Mouse (Mus musculus): ENCODE results near the gene Samd14. TPM values are rescaled to one million over a fixed set of nuclear protein-coding genes. Genes with fewer than 3 reads are reported as not detected.

The Samd14 gene
- polyA plus RNA-seq (2012; rRNA removed) = 130 and 138 TPM in 2 replicates

GRCm38 (mm10) chr11:95009629-95010014 lies at the start of gene Samd14:
TSS of gene Samd14 (plus strand) at chr11:95009879.

GRCm38 (mm10) chr11:94967419-94967818 lies 42.3 kb upstream of the Samd14 start, which contains the start of gene Hils1:
TSS of gene Hils1 (plus strand) at chr11:94967593.

GRCm38 (mm10) chr11:94976199-94976598 lies 33.5 kb upstream of the Samd14 start, which contains the start of gene Sgca:
TSS of gene Sgca (minus strand) at chr11:94976327.

GRCm38 (mm10) chr11:94990749-94991577 lies 18.7 kb upstream of the Samd14 start, which contains the start of gene Ppp1r9b:
TSS of gene Ppp1r9b (plus strand) at chr11:94991035.

GRCm38 (mm10) chr11:95041139-95041609 lies 31.5 kb downstream of the Samd14 start, which contains the start of gene Pdk2:
TSS of gene Pdk2 (minus strand) at chr11:95041354.

Other genes starting within 250 kb of the Samd14 start
- not detected in 2 replicates for gene Tmem92, start 227.2 kb upstream of the Samd14 start, polyA plus RNA-seq (2012; rRNA removed)
- 147 and 373 TPM in 2 replicates for gene Col1a1, start 73.7 kb upstream of the Samd14 start, polyA plus RNA-seq (2012; rRNA removed)
- 0.11 TPM in 1 of 2 replicates, not detected in the other for gene Hils1, start 42.3 kb upstream of the Samd14 start, polyA plus RNA-seq (2012; rRNA removed)
- 0.18 and 5.9 TPM in 2 replicates for gene Sgca, start 33.6 kb upstream of the Samd14 start, polyA plus RNA-seq (2012; rRNA removed)
- 58.0 and 58.3 TPM in 2 replicates for gene Ppp1r9b, start 18.8 kb upstream of the Samd14 start, polyA plus RNA-seq (2012; rRNA removed)
- 16.6 and 21.0 TPM in 2 replicates for gene Pdk2, start 31.5 kb downstream of the Samd14 start, polyA plus RNA-seq (2012; rRNA removed)
- 17.3 and 22.0 TPM in 2 replicates for gene Itga3, start 66.9 kb downstream of the Samd14 start, polyA plus RNA-seq (2012; rRNA removed)
- gene Dlx3, start 110.2 kb downstream of the Samd14 start, polyA plus RNA-seq (2012; rRNA removed) = 0.49 and 2.0 TPM in 2 replicates
- 0.02 and 0.73 TPM in 2 replicates for gene Dlx4, start 136.4 kb downstream of the Samd14 start, polyA plus RNA-seq (2012; rRNA removed)

All from central nervous system, embryonic 14 days (tissue).